Mouse (Mus musculus) retina, adult 2 months (tissue): ENCODE data around the gene Cacng3.

Experiments
- DNase-seq: peaks from one replicate; pipeline ENCODE4 v3.0.0-alpha.2; 2012; ENCODE audit warnings: low read depth, low spot score

Gene Cacng3

GRCm38 (mm10) chr7:122670442-122670872 is at the start of gene Cacng3:
Cacng3 (plus strand) TSS chr7:122670492.
- DNase-seq, result no peak

GRCm38 (mm10) chr7:122622125-122622774 is 48.0 kb upstream of the Cacng3 start:
- DNase-seq, result no peak

GRCm38 (mm10) chr7:122623753-122624152 is 46.5 kb upstream of the Cacng3 start:
- DNase-seq, result no peak

- DNase-seq, result no peak
Measured at GRCm38 (mm10) chr7:122628050-122628449, 42.2 kb upstream of the Cacng3 start.

GRCm38 (mm10) chr7:122630386-122630785 is 39.9 kb upstream of the Cacng3 start:
- no peak for DNase-seq

- no peak for DNase-seq
Measured at GRCm38 (mm10) chr7:122631151-122631550, 39.1 kb upstream of the Cacng3 start.

- no peak for DNase-seq
Measured at GRCm38 (mm10) chr7:122632946-122633345, 37.3 kb upstream of the Cacng3 start.

- DNase-seq, result no peak
Measured at GRCm38 (mm10) chr7:122633463-122633862, 36.8 kb upstream of the Cacng3 start.

- no peak for DNase-seq
Measured at GRCm38 (mm10) chr7:122643676-122644075, 26.6 kb upstream of the Cacng3 start.

GRCm38 (mm10) chr7:122649306-122649705 is 21.0 kb upstream of the Cacng3 start:
- DNase-seq, result no peak

GRCm38 (mm10) chr7:122652523-122652922 is 17.8 kb upstream of the Cacng3 start:
- DNase-seq, result no peak

GRCm38 (mm10) chr7:122656671-122657070 is 13.6 kb upstream of the Cacng3 start:
- DNase-seq, result no peak

GRCm38 (mm10) chr7:122657423-122658126 is 12.7 kb upstream of the Cacng3 start:
- no peak for DNase-seq

GRCm38 (mm10) chr7:122665311-122666049 is 4.8 kb upstream of the Cacng3 start:
- no peak for DNase-seq

GRCm38 (mm10) chr7:122667903-122668302 is 2.4 kb upstream of the Cacng3 start:
- DNase-seq, result no peak

- DNase-seq, result no peak
Measured at GRCm38 (mm10) chr7:122670873-122671641, 765 bp downstream of the Cacng3 start.

- no peak for DNase-seq
Measured at GRCm38 (mm10) chr7:122672981-122673380, 2.7 kb downstream of the Cacng3 start.

- no peak for DNase-seq
Measured at GRCm38 (mm10) chr7:122675207-122675606, 4.9 kb downstream of the Cacng3 start.

- no peak for DNase-seq
Measured at GRCm38 (mm10) chr7:122701751-122702150, 31.5 kb downstream of the Cacng3 start.

GRCm38 (mm10) chr7:122702443-122702842 is 32.2 kb downstream of the Cacng3 start:
- no peak for DNase-seq

- DNase-seq, result no peak
Measured at GRCm38 (mm10) chr7:122706736-122707135, 36.4 kb downstream of the Cacng3 start.

GRCm38 (mm10) chr7:122716299-122716698 is 46.0 kb downstream of the Cacng3 start:
- DNase-seq, result no peak
